Mouse (Mus musculus) forebrain, embryonic 15.5 days (tissue): ENCODE data around the gene Dlx5. TPM values are rescaled to one million over a fixed set of nuclear protein-coding genes. Genes with fewer than 3 reads are reported as not detected.

ENCODE experiments used
- polyA plus RNA-seq: library from polyadenylated mRNA; unstranded; fragments of >200 nt; fragmentation: Nextera tagmentation; extraction: Ambion mirVana; gene quantifications from 2 replicates; pipeline ENCODE4 v1.2.1, GENCODE M21; 2015

The Dlx5 gene
- polyA plus RNA-seq, 1 experiment from 2014 or later: 81.5 TPM

Other genes starting within 250 kb of the Dlx5 start
- 13.2 and 14.7 TPM in 2 replicates for gene Dlx6, start 18.8 kb downstream of the Dlx5 start, polyA plus RNA-seq
- gene Sdhaf3, start 73.9 kb upstream of the Dlx5 start, polyA plus RNA-seq: 6.1 and 6.9 TPM in 2 replicates